Mouse (Mus musculus): Measurements from ENCODE around the gene Nus1.

The Nus1 gene

GRCm38 (mm10) chr10:52417299-52417997, at the start of gene Nus1:
Gene Nus1, plus strand, starts transcription at chr10:52417547.
- peak; percentile 97 for DNase-seq (ENCODE audit: low read depth)

GRCm38 (mm10) chr10:52368376-52368775, 49.0 kb upstream of the Nus1 start:
- DNase-seq (ENCODE audit: low read depth) = no peak

DNA sequence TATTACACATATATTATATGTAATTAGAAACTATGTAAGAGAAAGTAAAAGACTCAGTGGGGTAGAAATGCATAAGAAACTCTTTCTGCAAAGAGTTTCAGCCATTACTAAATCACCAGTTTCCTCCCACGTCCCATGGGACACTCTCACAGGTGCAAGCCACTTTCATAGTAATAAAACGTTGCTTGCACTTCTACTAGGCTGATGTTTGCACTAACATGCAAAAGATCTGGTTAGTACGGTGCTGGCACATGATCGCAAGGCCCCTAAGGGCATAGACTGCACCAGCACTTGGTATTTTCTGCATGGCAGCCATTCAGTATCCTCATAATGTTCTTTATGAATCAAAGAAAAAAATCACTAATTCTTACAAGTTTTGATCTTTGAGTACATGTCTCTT, 43.5 kb upstream of the Nus1 start:
- no peak for DNase-seq (ENCODE audit: low read depth)

GRCm38 (mm10) chr10:52374651-52375050, 42.7 kb upstream of the Nus1 start:
- no peak for DNase-seq (ENCODE audit: low read depth)

- no peak for DNase-seq (ENCODE audit: low read depth)
These were observed 40.9 kb upstream of the Nus1 start for GRCm38 (mm10) chr10:52376422-52376821.

DNA sequence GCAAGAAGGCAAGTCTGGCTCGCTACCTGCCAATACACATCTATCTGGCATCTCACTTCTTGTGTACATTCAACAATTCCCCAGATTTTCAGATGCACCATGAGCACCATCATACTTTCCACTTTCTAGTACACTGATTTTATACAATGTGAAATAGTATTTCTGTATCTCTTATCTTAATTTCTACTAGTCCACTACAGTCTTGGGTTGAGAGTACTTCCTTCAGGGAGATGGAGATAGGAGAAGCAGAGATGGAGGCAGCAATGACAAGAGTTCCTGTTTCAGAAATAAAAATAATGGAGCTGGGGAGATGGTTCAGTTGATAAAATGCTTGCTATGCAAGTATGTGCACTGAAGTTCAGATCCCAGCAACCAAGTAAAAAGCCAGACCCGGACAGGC, 39.5 kb upstream of the Nus1 start:
- DNase-seq (ENCODE audit: low read depth) = no peak

- peak; percentile 33 for DNase-seq (ENCODE audit: low read depth)
These were observed 36.0 kb upstream of the Nus1 start for GRCm38 (mm10) chr10:52381321-52381801.

- peak; percentile 96 for DNase-seq (ENCODE audit: low read depth)
These were observed 35.3 kb upstream of the Nus1 start, which contains the start of gene Gopc for GRCm38 (mm10) chr10:52381845-52382591. Gene Gopc, minus strand, starts transcription at chr10:52382124.

GRCm38 (mm10) chr10:52383022-52383421, 34.3 kb upstream of the Nus1 start:
- DNase-seq (ENCODE audit: low read depth) = no peak

- DNase-seq (ENCODE audit: low read depth) = peak; percentile 22
These were observed 33.8 kb upstream of the Nus1 start for GRCm38 (mm10) chr10:52383522-52383921.

DNA sequence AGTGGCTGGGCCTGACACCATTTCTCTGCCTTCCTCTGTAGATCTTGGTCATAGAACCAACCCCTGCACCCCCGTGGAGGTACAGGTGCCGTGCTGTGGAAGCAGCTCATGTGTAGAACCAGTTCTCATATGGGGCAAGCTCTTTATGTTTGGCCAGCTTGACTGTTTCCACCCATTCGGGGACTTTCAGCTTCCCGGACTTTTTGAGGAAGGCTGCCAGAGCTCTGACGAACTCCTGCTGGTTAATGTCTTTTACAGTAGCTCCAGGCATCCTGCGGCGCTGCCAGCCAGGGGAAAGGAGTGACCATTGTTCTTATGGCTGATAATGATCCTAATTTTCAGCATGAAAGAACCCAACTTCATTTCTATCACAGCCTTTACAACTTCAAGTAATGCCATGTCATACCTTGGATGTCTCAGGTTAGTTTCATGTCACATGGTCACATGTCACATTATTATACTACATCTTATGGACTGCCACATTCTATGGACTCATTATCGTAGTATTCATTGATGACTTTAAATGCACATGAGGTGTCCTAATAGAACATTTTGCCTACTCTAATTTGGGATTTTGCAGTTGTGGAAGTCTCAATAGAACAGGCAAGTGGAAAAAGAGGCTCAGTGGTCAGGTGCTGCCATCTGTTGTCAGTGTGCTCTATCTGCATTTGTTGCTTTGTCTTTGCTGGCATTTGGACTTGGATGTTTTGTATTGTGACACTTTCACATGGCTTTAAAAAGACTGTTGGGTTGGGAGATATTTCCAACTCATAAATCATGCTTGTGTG, 32.3 kb upstream of the Nus1 start:
- peak; percentile 69 for DNase-seq (ENCODE audit: low read depth)

GRCm38 (mm10) chr10:52387192-52387591, 30.2 kb upstream of the Nus1 start:
- DNase-seq (ENCODE audit: low read depth) = no peak

- DNase-seq (ENCODE audit: low read depth) = no peak
These were observed 28.4 kb upstream of the Nus1 start, which contains the start of gene Nepn for GRCm38 (mm10) chr10:52388922-52389430. Gene Nepn, plus strand, starts transcription at chr10:52388972.

DNA sequence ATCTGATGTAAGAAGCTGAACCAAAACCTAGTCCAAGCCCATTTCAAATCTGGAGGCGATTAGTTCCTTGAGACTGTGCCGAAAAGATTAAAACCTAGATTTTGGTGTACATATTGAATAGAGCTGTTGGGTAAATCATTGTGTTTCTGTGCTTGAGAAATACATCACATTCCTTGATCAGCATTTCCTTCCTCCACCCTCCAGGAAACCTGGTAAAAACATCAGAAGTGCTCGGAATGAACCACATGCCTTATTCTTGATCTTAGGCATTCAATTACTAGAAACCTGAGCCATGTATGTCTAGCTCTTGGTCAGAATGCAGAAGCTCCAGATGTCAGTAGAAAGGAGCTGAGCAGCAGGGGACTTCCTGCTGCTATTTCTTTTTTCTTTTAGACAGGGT, 27.9 kb upstream of the Nus1 start:
- no peak for DNase-seq (ENCODE audit: low read depth)

DNA sequence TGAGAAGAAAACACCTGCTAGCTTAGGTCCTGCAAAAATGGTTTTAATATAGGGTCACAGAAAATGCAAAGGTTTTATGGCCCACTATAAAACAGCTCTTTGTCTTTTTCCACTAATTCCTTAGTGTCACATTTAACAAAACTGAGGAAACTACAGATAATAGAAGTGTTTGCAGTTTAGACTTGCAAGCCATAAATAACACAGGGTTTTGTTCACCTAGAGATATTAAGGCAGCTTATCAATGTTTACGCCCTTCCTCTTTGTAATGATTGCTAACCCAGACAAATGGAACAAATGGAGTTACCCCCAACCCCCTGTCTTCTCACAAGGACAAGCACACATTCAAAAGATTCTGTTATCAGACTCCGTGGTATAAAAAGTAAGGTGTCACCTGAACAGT, 26.1 kb upstream of the Nus1 start:
- no peak for DNase-seq (ENCODE audit: low read depth)

DNA sequence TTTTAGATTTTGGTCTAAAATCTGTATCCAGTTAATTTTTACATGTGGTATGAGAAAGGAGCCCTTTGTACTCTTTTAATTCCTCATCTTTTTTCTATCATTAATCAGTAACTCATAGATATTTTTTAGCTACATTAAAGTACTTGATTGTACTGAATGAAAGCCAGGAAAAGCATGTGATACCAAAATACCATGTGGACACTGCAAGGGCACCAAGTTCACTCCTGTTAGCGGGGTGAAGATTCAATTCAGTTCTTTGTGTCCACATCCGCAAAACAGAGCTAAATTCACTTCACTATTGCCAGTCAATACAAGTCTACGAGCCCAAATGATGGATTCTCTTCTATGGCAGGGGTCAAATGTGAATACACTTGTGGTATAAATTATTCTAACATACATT, 20.7 kb upstream of the Nus1 start:
- no peak for DNase-seq (ENCODE audit: low read depth)

GRCm38 (mm10) chr10:52398715-52399114, 18.6 kb upstream of the Nus1 start:
- DNase-seq (ENCODE audit: low read depth) = no peak

GRCm38 (mm10) chr10:52399722-52400121, 17.6 kb upstream of the Nus1 start:
- DNase-seq (ENCODE audit: low read depth) = no peak

DNA sequence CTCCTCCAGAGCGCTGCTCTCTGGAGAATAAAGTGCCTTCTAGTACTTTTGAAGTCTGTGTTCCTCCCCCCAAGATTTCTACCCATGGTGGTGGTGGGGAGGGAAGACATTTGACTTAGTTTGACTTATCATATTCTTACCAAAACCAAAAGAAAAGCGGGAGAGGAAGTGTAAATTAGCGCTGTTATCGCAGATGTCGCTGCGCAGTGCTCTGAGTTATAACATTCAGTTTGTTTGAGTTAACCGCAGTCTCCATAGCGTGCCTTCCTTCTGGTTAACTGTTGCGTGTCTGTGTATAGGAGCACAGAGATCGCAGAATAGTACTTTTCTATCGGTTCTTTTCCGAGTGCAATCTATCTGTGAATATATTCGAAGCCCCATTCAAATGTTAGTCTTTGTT, 12.2 kb upstream of the Nus1 start:
- DNase-seq (ENCODE audit: low read depth) = no peak

GRCm38 (mm10) chr10:52407526-52407925, 9.8 kb upstream of the Nus1 start:
- no peak for DNase-seq (ENCODE audit: low read depth)

DNA sequence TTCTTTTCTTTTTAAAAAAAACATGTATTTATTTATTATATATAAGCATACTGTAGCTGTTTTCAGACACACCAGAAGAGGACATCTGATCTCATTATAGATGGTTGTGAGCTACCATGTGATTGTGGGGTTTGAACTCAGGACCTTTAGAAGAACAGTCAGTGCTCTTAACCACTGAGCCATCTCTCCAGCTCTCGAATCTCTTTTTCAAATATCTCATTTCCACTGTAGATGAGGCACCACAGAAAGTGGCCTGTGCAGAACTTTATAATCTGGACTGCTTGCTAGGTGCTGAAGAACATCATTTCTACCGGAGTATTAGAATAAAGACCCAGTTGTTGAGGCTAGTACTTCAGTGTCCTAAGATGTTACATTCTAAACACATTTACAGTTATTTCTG, 2.3 kb upstream of the Nus1 start:
- no peak for DNase-seq (ENCODE audit: low read depth)

- no peak for DNase-seq (ENCODE audit: low read depth)
These were observed 889 bp upstream of the Nus1 start for GRCm38 (mm10) chr10:52416458-52416857.

Measured in 416B (cell line).